Mouse (Mus musculus) heart, postnatal 0 days (tissue): ENCODE measurements around the gene Ica1l.

ENCODE experiments used
- CTCF ChIP-seq: IDR thresholded peaks from 2 replicates; pipeline ENCODE4 v1.5.1; 2016; ENCODE audit warnings: antibody characterized with exemption, control low read depth, low read depth
- EP300 ChIP-seq: IDR thresholded peaks from 2 replicates; pipeline ENCODE4 v1.6.1; 2016; ENCODE audit warnings: antibody characterized with exemption, low read depth

- TF ChIP-seq CTCF = no peak
- TF ChIP-seq EP300 = no peak
Observed at GRCm38 (mm10) chr1:59947509-59947908, 95.5 kb downstream of the Ica1l start.
